Mouse (Mus musculus): Measurements from ENCODE around the gene Kpna6.

DNA sequence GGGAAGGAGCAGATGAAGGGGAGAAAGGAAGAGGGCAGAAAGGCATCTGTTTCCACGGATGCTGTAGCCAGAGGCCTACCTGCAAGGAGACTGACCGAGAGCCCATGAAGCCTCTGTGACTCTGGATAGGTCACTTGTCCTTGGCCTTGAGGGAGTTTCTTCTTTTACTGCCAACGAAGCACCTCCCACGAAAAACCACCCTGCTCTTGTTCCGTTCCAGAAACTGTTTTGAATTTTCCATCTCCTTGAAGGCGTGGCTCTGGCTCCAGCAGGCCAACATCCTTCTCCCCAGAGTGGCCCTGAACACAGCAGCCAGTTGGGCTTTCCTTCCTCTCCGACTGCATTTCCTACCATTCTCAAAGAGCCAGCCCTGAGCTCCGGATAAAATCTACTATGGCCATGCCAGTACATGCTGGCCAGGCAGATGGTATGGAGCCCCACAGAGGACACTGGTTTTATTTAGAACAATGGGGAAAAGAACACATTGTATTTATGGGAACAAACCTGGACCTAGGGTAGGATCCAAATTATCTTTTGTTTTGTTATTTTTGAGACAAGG lies 51.2 kb downstream of the Kpna6 start:
- TF ChIP-seq POLR2A (IDR thresholded peaks at IDR 0.05; ENCODE audit: extremely low read depth, insufficient read depth, low read length) (no peak), CTCF (IDR thresholded peaks at IDR 0.05; ENCODE audit: extremely low read depth, insufficient read depth, low read length) (no peak)

Measured in cortical plate, adult 2 months (tissue).